Mouse (Mus musculus): ENCODE measurements around the gene Gpc2. TPM values are rescaled to one million over a fixed set of nuclear protein-coding genes. Genes with fewer than 3 reads are reported as not detected.

The Gpc2 gene
- 0.54 TPM for polyA plus RNA-seq (2012; fragmentation: generic; extraction: Trizol)

DNA sequence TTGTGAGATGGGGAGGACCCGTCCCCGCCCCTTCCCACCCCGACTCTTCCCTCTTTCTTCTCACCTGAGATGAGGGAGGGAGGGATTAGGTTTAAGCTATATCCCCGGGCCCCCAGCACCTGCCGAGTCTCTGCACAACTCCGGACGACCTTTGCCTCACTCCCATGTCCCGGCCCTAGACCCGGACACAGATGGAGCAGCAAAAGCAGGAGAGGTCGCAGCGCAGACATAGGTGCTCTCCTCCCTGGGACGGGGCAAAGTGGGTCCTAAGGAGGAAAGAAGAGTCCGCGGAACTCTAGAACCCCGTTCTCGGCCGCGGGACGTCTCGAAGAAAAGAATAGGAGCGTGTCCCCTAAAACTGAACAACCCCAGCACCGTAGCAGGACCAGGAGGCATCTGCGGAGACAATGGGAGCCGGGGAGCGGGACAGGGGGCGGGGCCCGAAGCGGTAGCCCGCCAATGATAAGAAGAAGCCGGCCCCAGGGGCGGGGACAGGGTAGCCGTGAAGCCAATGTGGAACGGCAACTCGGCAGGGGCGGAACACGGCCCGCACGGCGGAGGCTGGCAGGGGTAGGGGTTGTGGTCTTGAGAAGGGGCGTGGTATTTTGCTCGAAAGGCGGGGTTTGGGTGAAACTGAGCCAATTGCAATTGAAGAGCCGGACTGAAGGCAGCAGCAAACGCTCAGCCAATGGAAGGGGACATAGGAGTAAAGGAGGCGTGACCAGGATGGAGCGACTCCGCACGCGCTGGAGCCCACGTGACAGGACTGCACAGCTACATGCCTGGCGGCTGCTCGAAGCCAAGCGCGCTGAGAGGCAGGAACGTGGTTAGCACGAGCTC is at the start of gene Gpc2, which contains the start of the genes Gm43720 and Stag3:
TSS of gene Gpc2 (minus strand) at position 421 of the 840 bp plus-strand sequence.
TSS of gene Gm43720 (minus strand) at position 374 of the 840 bp plus-strand sequence.
TSS of gene Stag3 (plus strand) at position 656 of the 840 bp plus-strand sequence.
- Histone ChIP-seq H3K79me2 (ENCODE audit: control insufficient read depth, insufficient read depth) (no peaks in the 10 kb centered on the region), H3K36me3 (ENCODE audit: control insufficient read depth, insufficient read depth) (no peaks in the 10 kb centered on the region), H3K4me3 (no peak within 1 kb of the TSS), H3K27me3 (ENCODE audit: control insufficient read depth, insufficient read depth, insufficient read length) (no peaks in the 10 kb centered on the region), H3K4me2 (ENCODE audit: low read depth) (peak within 1 kb of the TSS; percentile 38), H3ac (ENCODE audit: control insufficient read depth, insufficient read length) (no peak within 1 kb of the TSS)
- TF ChIP-seq MYOD1 (IDR thresholded peaks at IDR 0.05; ENCODE audit: control insufficient read depth in 1 of 3, insufficient read length in 2 of 3, low read depth in 2 of 3) (no peak), TCF3 (IDR thresholded peaks at IDR 0.05; ENCODE audit: insufficient read length, low read depth) (no peak), POLR2AphosphoS2 (IDR thresholded peaks at IDR 0.05; ENCODE audit: insufficient read length, low read depth) (no peak), TCF12 (IDR thresholded peaks at IDR 0.05; ENCODE audit: insufficient read depth, poor library complexity, severe bottlenecking) (no peak), CEBPB (IDR thresholded peaks at IDR 0.05; ENCODE audit: insufficient read depth, poor library complexity, severe bottlenecking) (no peak), MYOG (IDR thresholded peaks at IDR 0.05; ENCODE audit: control insufficient read depth in 1 of 3, insufficient read depth in 1 of 3, insufficient read length in 2 of 3, low read depth in 2 of 3) (no peak), E2F4 (IDR thresholded peaks at IDR 0.05; ENCODE audit: insufficient read depth) (no peak), USF1 (IDR thresholded peaks at IDR 0.05; ENCODE audit: low read depth) (no peak), REST (IDR thresholded peaks at IDR 0.05; ENCODE audit: insufficient read depth, insufficient read length) (no peak), SRF (IDR thresholded peaks at IDR 0.05; ENCODE audit: control insufficient read depth, insufficient read length, low read depth) (no peak), MAX (IDR thresholded peaks at IDR 0.05; ENCODE audit: low read depth) (no peak), POLR2A (IDR thresholded peaks at IDR 0.05; ENCODE audit: insufficient read length, low read depth) (no peak)

DNA sequence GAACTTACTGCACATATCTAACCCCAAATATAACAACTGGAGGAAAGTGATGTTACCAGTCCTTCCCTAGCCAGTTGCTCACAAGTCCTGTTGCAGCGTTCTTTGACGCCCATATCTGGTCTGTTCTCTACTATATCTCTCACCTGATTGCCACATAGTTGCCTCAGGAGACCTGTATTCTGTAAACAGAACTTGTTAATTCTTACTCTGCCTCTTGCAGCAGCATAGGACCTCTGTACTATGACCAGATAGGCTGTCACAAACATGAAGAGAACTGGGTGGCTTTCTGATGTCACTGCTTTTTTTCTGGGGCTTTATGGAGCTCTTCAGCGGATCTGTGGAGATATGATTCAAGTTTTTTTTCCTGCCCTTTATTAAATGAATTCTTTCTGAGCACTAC is 33.0 kb upstream of the Gpc2 start:
- Histone ChIP-seq H3ac (ENCODE audit: control insufficient read depth, insufficient read length) (no peak overlapping the region), H3K79me2 (ENCODE audit: control insufficient read depth, insufficient read depth) (no peaks in the 10 kb centered on the region), H3K27me3 (ENCODE audit: control insufficient read depth, insufficient read depth, insufficient read length) (no peaks in the 10 kb centered on the region), H3K4me3 (no peak overlapping the region), H3K4me2 (ENCODE audit: low read depth) (no peak overlapping the region), H3K36me3 (ENCODE audit: control insufficient read depth, insufficient read depth) (no peaks in the 10 kb centered on the region)
- TF ChIP-seq E2F4 (IDR thresholded peaks at IDR 0.05; ENCODE audit: insufficient read depth) = no peak
- no peak for TF ChIP-seq SRF (IDR thresholded peaks at IDR 0.05; ENCODE audit: control insufficient read depth, insufficient read length, low read depth)
- no peak for TF ChIP-seq TCF3 (IDR thresholded peaks at IDR 0.05; ENCODE audit: insufficient read length, low read depth)
- no peak for TF ChIP-seq TCF12 (IDR thresholded peaks at IDR 0.05; ENCODE audit: insufficient read depth, poor library complexity, severe bottlenecking)
- TF ChIP-seq MYOG (IDR thresholded peaks at IDR 0.05; ENCODE audit: control insufficient read depth in 1 of 3, insufficient read depth in 1 of 3, insufficient read length in 2 of 3, low read depth in 2 of 3) = no peak
- TF ChIP-seq USF1 (IDR thresholded peaks at IDR 0.05; ENCODE audit: low read depth) = no peak
- no peak for TF ChIP-seq POLR2A (IDR thresholded peaks at IDR 0.05; ENCODE audit: insufficient read length, low read depth)
- TF ChIP-seq REST (IDR thresholded peaks at IDR 0.05; ENCODE audit: insufficient read depth, insufficient read length) = no peak

DNA sequence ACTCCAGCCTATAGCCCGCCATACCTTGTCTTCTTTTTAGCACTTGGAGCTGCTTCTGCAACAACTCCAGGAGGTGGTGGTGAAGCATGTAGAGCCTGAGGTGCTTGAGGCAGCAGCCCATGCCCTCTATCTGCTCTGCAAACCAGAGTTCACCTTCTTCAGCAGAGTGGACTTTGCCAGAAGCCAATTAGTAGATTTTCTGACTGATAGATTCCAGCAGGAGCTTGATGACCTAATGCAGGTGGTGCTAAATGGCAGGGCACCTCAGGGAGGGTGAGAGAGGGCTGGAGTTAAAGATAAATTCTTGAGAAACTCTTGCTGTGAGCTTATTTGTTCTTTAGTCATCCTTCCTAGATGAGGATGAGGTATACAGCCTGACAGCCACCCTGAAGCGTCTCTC is 19.8 kb upstream of the Gpc2 start:
- H3K79me2 ChIP-seq (ENCODE audit: control insufficient read depth, insufficient read depth) = no peaks in the 10 kb centered on the region
- no peak overlapping the region for H3ac ChIP-seq (ENCODE audit: control insufficient read depth, insufficient read length)
- no peaks in the 10 kb centered on the region for H3K36me3 ChIP-seq (ENCODE audit: control insufficient read depth, insufficient read depth)
- no peak overlapping the region for H3K4me3 ChIP-seq
- TF ChIP-seq MYOG (IDR thresholded peaks at IDR 0.05; ENCODE audit: control insufficient read depth in 1 of 3, insufficient read depth in 1 of 3, insufficient read length in 2 of 3, low read depth in 2 of 3) (no peak), MYOD1 (IDR thresholded peaks at IDR 0.05; ENCODE audit: control insufficient read depth in 1 of 3, insufficient read length in 2 of 3, low read depth in 2 of 3) (no peak), REST (IDR thresholded peaks at IDR 0.05; ENCODE audit: insufficient read depth, insufficient read length) (no peak), TCF12 (IDR thresholded peaks at IDR 0.05; ENCODE audit: insufficient read depth, poor library complexity, severe bottlenecking) (no peak), TCF3 (IDR thresholded peaks at IDR 0.05; ENCODE audit: insufficient read length, low read depth) (no peak), POLR2A (IDR thresholded peaks at IDR 0.05; ENCODE audit: insufficient read length, low read depth) (no peak), SRF (IDR thresholded peaks at IDR 0.05; ENCODE audit: control insufficient read depth, insufficient read length, low read depth) (no peak), POLR2AphosphoS2 (IDR thresholded peaks at IDR 0.05; ENCODE audit: insufficient read length, low read depth) (no peak), MAX (IDR thresholded peaks at IDR 0.05; ENCODE audit: low read depth) (no peak), E2F4 (IDR thresholded peaks at IDR 0.05; ENCODE audit: insufficient read depth) (no peak), CEBPB (IDR thresholded peaks at IDR 0.05; ENCODE audit: insufficient read depth, poor library complexity, severe bottlenecking) (no peak), USF1 (IDR thresholded peaks at IDR 0.05; ENCODE audit: low read depth) (no peak)
- H3K27me3 ChIP-seq (ENCODE audit: control insufficient read depth, insufficient read depth, insufficient read length) = peaks cover 17% of the 10 kb centered on the region
- no peak overlapping the region for H3K4me2 ChIP-seq (ENCODE audit: low read depth)

DNA sequence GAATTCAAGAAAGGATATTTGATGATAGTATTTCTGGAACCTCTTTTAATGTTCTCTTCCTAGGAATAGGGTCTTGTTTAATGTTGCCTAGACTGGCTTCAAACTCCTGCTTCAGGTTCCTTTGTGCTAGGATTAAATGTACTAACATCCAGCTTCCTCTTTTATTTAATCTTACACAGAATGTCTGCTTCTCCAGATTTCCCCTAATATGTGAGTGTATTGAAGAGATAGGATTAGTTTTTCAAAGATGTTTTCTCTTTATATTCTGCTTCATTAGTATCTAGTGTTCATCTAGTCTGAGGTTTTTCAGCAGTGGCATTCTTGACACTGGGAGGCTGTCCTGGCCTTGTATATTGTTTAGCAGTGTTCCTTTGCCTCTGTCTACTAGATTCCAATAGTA is 14.4 kb upstream of the Gpc2 start:
- Histone ChIP-seq H3K4me3 (no peak overlapping the region), H3ac (ENCODE audit: control insufficient read depth, insufficient read length) (no peak overlapping the region), H3K79me2 (ENCODE audit: control insufficient read depth, insufficient read depth) (no peaks in the 10 kb centered on the region), H3K27me3 (ENCODE audit: control insufficient read depth, insufficient read depth, insufficient read length) (peaks cover under 1% of the 10 kb centered on the region), H3K36me3 (ENCODE audit: control insufficient read depth, insufficient read depth) (no peaks in the 10 kb centered on the region), H3K4me2 (ENCODE audit: low read depth) (no peak overlapping the region)
- no peak for TF ChIP-seq MAX (IDR thresholded peaks at IDR 0.05; ENCODE audit: low read depth)
- no peak for TF ChIP-seq CEBPB (IDR thresholded peaks at IDR 0.05; ENCODE audit: insufficient read depth, poor library complexity, severe bottlenecking)
- TF ChIP-seq TCF12 (IDR thresholded peaks at IDR 0.05; ENCODE audit: insufficient read depth, poor library complexity, severe bottlenecking) = no peak
- no peak for TF ChIP-seq MYOD1 (IDR thresholded peaks at IDR 0.05; ENCODE audit: control insufficient read depth in 1 of 3, insufficient read length in 2 of 3, low read depth in 2 of 3)
- TF ChIP-seq POLR2AphosphoS2 (IDR thresholded peaks at IDR 0.05; ENCODE audit: insufficient read length, low read depth) = no peak
- no peak for TF ChIP-seq TCF3 (IDR thresholded peaks at IDR 0.05; ENCODE audit: insufficient read length, low read depth)
- no peak for TF ChIP-seq POLR2A (IDR thresholded peaks at IDR 0.05; ENCODE audit: insufficient read length, low read depth)
- TF ChIP-seq E2F4 (IDR thresholded peaks at IDR 0.05; ENCODE audit: insufficient read depth) = no peak
- no peak for TF ChIP-seq SRF (IDR thresholded peaks at IDR 0.05; ENCODE audit: control insufficient read depth, insufficient read length, low read depth)
- no peak for TF ChIP-seq REST (IDR thresholded peaks at IDR 0.05; ENCODE audit: insufficient read depth, insufficient read length)
- TF ChIP-seq USF1 (IDR thresholded peaks at IDR 0.05; ENCODE audit: low read depth) = no peak
- no peak for TF ChIP-seq MYOG (IDR thresholded peaks at IDR 0.05; ENCODE audit: control insufficient read depth in 1 of 3, insufficient read depth in 1 of 3, insufficient read length in 2 of 3, low read depth in 2 of 3)

Measured in myocyte (in vitro differentiated cells).